Mouse (Mus musculus) testis, adult 10 weeks (tissue): ENCODE results near the gene Ints11. TPM values are rescaled to one million over a fixed set of nuclear protein-coding genes. Genes with fewer than 3 reads are reported as not detected.

Experiments
- polyA plus RNA-seq: library from polyadenylated mRNA; stranded (reverse); fragments of 350-450 nt; fragmentation: Illumina TruSeq; extraction: RNeasy Lipid Tissue Mini Kit (QIAGEN cat#74804); gene quantifications from one replicate; pipeline ENCODE4 v1.2.3, GENCODE M21; 2014; ENCODE audit warnings: low read depth, low replicate concordance

Ints11 gene
- 2.4 TPM for polyA plus RNA-seq

GRCm38 (mm10) chr4:155869317-155870033, at the start of gene Ints11, which contains the start of gene Cptp:
Ints11 (plus strand) TSS chr4:155869546.
Cptp (minus strand) TSS chr4:155869440.

GRCm38 (mm10) chr4:155831205-155831766, 38.1 kb upstream of the Ints11 start, which contains the start of gene Aurkaip1:
Aurkaip1 (plus strand) TSS chr4:155831272.

GRCm38 (mm10) chr4:155839483-155839910, 29.8 kb upstream of the Ints11 start, which contains the start of gene Mxra8:
Mxra8 (plus strand) TSS chr4:155839680.

GRCm38 (mm10) chr4:155846871-155847578, 22.3 kb upstream of the Ints11 start, which contains the start of gene Dvl1:
Dvl1 (plus strand) TSS chr4:155847402.

GRCm38 (mm10) chr4:155863001-155863400, 6.3 kb upstream of the Ints11 start, which contains the start of gene Tas1r3:
Tas1r3 (minus strand) TSS chr4:155863362.

GRCm38 (mm10) chr4:155891551-155892001, 22.2 kb downstream of the Ints11 start, which contains the start of the genes Pusl1 and Acap3:
Pusl1 (minus strand) TSS chr4:155891781.
Acap3 (plus strand) TSS chr4:155891822.

Other genes with a start within 250 kb of the Ints11 start
- gene Cdk11b, start 244.7 kb upstream of the Ints11 start, polyA plus RNA-seq, result 73.4 TPM
- not detected for gene Gm10563, start 224.1 kb upstream of the Ints11 start, polyA plus RNA-seq
- 0.27 TPM for gene Mmp23, start 216.2 kb upstream of the Ints11 start, polyA plus RNA-seq
- gene Mib2, start 200.3 kb upstream of the Ints11 start, polyA plus RNA-seq, result 1.5 TPM
- not detected for gene Fndc10, start 175.2 kb upstream of the Ints11 start, polyA plus RNA-seq
- gene Ssu72, start 164.7 kb upstream of the Ints11 start, polyA plus RNA-seq, result 45.1 TPM
- gene Tmem240, start 134.7 kb upstream of the Ints11 start, polyA plus RNA-seq, result not detected
- 1.5 TPM for gene Atad3a, start 108.5 kb upstream of the Ints11 start, polyA plus RNA-seq
- gene Vwa1, start 94.8 kb upstream of the Ints11 start, polyA plus RNA-seq, result 0.57 TPM
- 1.7 TPM for gene Tmem88b, start 83.7 kb upstream of the Ints11 start, polyA plus RNA-seq
- gene Ankrd65, start 79.1 kb upstream of the Ints11 start, polyA plus RNA-seq, result not detected
- gene Mrpl20, start 66.7 kb upstream of the Ints11 start, polyA plus RNA-seq, result 131 TPM
- 32.1 TPM for gene Ccnl2, start 57.1 kb upstream of the Ints11 start, polyA plus RNA-seq
- 6.5 TPM for gene Aurkaip1, start 38.3 kb upstream of the Ints11 start, polyA plus RNA-seq
- 91.8 TPM for gene Mxra8, start 29.9 kb upstream of the Ints11 start, polyA plus RNA-seq
- gene Dvl1, start 22.1 kb upstream of the Ints11 start, polyA plus RNA-seq, result 6.2 TPM
- 0.18 TPM for gene Tas1r3, start 6.2 kb upstream of the Ints11 start, polyA plus RNA-seq
- gene Cptp, start 106 bp upstream of the Ints11 start, polyA plus RNA-seq, result 60.8 TPM
- 0.56 TPM for gene Pusl1, start 22.2 kb downstream of the Ints11 start, polyA plus RNA-seq
- gene Acap3, start 22.3 kb downstream of the Ints11 start, polyA plus RNA-seq, result 1.0 TPM
- gene Ube2j2, start 74.3 kb downstream of the Ints11 start, polyA plus RNA-seq, result 156 TPM
- gene C1qtnf12, start 92.8 kb downstream of the Ints11 start, polyA plus RNA-seq, result 8.9 TPM
- gene B3galt6, start 123.1 kb downstream of the Ints11 start, polyA plus RNA-seq, result 1.7 TPM
- gene Sdf4, start 123.3 kb downstream of the Ints11 start, polyA plus RNA-seq, result 97.4 TPM
- gene Tnfrsf4, start 144.3 kb downstream of the Ints11 start, polyA plus RNA-seq, result not detected
- gene Tnfrsf18, start 156.6 kb downstream of the Ints11 start, polyA plus RNA-seq, result not detected
- 25.6 TPM for gene Ttll10, start 189.9 kb downstream of the Ints11 start, polyA plus RNA-seq
- gene 9430015G10Rik, start 240.4 kb downstream of the Ints11 start, polyA plus RNA-seq, result 17.1 TPM